Mouse (Mus musculus) olfactory bulb, adult 2 months (tissue): ENCODE measurements at regions not wholly inside any gene's neighbourhood (a gene's known extent, or its start where the extent isn't known, plus 50 kb on each side); places are given as distances from the start of the nearest gene placed in this dataset.

Source experiments
- H3K27ac ChIP-seq: fragments of 200-500 bp; 2 replicates; pipeline ENCODE4 v1.5.1; 2012; ENCODE audit warnings: low read depth, low read length; ENCODE audit not compliant: insufficient read depth
- H3K4me1 ChIP-seq: fragments of 200-500 bp; 2 replicates; pipeline ENCODE4 v1.6.1; 2012; ENCODE audit warnings: low read length; ENCODE audit not compliant: control insufficient read depth, insufficient read depth
- H3K4me3 ChIP-seq: fragments of 200-500 bp; 2 replicates; pipeline ENCODE4 v1.5.1; 2012; ENCODE audit warnings: mild to moderate bottlenecking, low read depth, low read length, moderate library complexity; ENCODE audit not compliant: insufficient read depth
- CTCF ChIP-seq: fragments of 200-500 bp; IDR thresholded peaks from 2 replicates; pipeline ENCODE4 v1.5.1; 2012; ENCODE audit warnings: low read depth, mild to moderate bottlenecking, low read length, moderate library complexity; ENCODE audit not compliant: insufficient read depth
- POLR2A ChIP-seq: fragments of 200-500 bp; IDR thresholded peaks from 2 replicates; pipeline ENCODE4 v1.6.1; 2012; ENCODE audit warnings: mild to moderate bottlenecking, low read depth, low read length, moderate library complexity; ENCODE audit not compliant: insufficient read depth
- WGBS: fragments of 180-500 bp; shearing (Covaris S2); methylation state at CpG from one replicate; pipeline ENCODE4 v1.1.7; 2018; 5-methylcytosine and 5-hydroxymethylcytosine counted together

DNA sequence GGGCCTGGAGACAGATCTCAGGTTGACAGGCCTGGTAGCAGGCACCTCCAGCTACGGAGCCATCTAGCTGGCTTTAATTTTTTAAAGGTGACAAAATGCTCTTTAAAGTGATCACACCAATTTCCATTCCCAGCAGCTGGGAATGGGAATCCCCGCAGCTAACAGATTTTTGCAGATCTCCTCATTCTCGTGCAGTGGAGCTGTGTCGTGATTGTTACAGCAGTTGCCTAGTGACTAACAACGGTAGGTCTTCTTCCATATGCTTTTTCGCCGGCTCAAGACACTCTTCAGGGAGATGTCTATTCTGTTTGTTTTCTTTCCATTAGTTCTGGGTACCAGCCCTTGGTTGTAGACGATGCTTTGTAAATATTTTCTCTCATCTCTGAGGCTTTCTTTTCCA is 109.3 kb downstream of the Bcl2l11 start:
- Histone ChIP-seq H3K4me3 (no peak overlapping the region), H3K27ac (no peak overlapping the region), H3K4me1 (no peaks in the 10 kb centered on the region)
- 55% methylated on average over 8 of the region's 8 CpGs for WGBS
- TF ChIP-seq POLR2A (no peak), CTCF (no peak)

DNA sequence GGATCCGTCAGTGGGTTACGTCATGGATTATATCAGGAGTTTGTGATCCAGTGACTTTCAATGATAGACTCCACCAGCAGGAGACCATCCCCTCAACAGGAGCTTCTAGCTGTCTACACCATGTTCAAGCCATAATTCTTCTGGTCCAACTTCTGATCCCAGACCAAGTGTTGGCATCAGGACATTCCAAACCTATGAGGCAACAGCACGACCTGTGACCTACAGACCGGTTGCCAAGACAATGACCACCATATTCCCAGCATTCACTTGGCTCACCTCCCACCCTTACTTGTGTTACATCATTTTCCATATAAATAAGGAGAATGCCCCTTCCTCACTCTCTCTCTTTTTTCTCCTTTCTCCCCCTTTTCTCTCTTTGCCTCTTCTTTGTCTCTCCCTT is 113.6 kb downstream of the Bcl2l11 start:
- TF ChIP-seq POLR2A (no peak), CTCF (no peak)
- WGBS, result 94% methylated on average over 4 of the region's 4 CpGs
- Histone ChIP-seq H3K27ac (no peak overlapping the region), H3K4me1 (no peaks in the 10 kb centered on the region), H3K4me3 (no peak overlapping the region)

DNA sequence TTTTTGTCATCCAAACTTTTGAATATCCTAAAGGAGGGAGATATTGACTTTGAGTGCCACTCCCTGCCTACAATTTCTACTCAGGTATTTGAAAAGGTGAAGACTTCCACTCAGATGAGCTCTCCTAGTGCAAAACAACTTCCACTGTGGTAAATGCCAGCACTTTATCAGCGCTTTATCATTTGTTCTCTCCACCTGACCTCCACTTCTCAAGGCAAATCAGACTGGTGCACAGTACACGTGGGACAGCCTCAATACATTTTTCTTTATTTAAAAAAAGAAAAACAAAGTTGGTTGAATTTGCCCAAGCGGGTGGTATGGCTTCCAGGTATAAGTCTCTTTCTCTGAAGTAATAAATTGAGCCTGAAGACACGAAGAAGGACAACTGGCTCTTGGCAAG is 114.2 kb downstream of the Bcl2l11 start:
- Histone ChIP-seq H3K4me1 (no peaks in the 10 kb centered on the region), H3K4me3 (no peak overlapping the region)
- WGBS, result 92% methylated on average over 4 of the region's 4 CpGs

DNA sequence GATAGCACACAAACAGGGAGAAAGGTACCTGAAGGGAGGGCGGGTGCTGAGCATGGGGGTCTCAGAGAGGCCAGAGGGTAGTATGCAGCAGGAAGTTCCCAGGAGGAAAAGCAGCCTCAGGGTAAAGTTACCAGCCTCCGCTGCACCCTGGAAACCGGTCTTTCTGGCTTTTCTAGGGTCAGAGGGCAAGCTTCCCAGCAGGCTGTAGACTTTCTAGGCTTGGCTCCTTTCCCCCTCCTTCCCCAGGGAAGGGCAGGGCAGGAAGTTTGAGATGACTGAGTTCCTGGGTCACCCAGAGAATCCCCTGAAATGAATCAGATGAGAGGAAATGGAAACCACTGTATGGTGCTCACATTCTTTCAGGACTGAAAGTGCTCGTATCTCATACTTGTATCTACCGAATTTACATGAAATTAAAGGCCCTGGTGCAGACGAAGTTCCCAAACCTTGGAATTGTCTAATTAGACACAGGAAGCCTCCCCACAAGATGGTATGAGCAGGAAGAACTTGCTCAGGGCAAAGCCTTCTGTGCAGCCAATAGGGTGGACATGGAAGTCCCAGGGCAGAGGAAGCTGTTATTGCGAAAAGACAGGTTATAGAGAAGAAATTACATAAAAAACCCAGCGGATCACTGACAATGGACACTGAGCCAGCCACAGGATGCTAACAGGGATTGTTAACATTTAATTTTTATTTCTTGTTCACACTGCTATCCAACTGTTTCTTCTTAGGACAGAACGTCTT is 114.9 kb downstream of the Bcl2l11 start:
- Histone ChIP-seq H3K4me3 (no peak overlapping the region), H3K27ac (no peak overlapping the region), H3K4me1 (no peaks in the 10 kb centered on the region)
- TF ChIP-seq CTCF (no peak), POLR2A (no peak)
- 74% methylated on average over 9 of the region's 9 CpGs for WGBS

More for the DNA sequence above, 114.2 kb downstream of the Bcl2l11 start:
- H3K27ac ChIP-seq, result no peak overlapping the region
- TF ChIP-seq CTCF (no peak), POLR2A (no peak)

DNA sequence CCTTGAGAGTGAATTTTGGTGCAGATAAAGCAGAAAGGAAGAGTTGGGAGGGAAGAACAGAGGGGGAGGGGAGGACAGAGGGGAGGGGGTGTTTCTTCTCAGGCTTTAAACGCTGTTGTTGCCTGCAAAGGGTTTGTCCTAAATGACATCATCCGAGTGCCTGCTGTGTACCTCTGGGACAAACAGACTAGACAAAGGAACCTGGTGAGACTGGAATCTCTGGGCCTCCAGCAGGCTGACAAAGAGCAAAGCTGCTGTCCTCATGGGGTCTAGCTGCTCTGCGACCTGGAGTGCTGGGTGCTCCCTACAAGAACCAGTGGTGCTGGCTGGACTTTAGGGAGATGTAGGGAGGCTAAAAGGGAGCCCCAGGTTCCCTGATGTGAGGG is 115.4 kb downstream of the Bcl2l11 start:
- Histone ChIP-seq H3K4me1 (no peaks in the 10 kb centered on the region), H3K27ac (no peak overlapping the region), H3K4me3 (no peak overlapping the region)
- WGBS, result 37% methylated on average over 3 of the region's 3 CpGs
- TF ChIP-seq CTCF (no peak), POLR2A (no peak)

DNA sequence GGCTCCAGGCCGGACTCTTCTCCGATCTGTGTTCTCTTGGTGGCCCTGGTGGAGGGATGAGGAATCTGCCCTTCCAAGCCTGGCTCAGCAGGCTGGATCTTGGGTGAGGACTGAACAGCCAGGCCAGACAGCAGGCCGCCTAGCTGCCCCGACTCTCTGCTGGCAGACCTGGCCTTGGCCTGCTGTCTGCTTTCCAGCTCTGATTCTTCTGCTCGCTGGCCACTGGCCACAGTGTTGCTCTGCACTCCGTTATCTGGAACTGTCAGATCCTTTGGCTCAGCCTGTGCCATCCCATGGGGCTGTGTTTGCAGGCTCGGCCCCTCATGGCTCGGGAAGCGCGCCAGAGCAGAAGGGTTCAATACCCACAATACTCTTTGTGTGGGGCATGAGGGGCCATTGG is 119.7 kb downstream of the Bcl2l11 start:
- Histone ChIP-seq H3K4me3 (no peak overlapping the region), H3K27ac (no peak overlapping the region), H3K4me1 (no peaks in the 10 kb centered on the region)
- WGBS, result 64% methylated on average over 10 of the region's 10 CpGs
- no peak for TF ChIP-seq CTCF
- TF ChIP-seq POLR2A, result no peak

DNA sequence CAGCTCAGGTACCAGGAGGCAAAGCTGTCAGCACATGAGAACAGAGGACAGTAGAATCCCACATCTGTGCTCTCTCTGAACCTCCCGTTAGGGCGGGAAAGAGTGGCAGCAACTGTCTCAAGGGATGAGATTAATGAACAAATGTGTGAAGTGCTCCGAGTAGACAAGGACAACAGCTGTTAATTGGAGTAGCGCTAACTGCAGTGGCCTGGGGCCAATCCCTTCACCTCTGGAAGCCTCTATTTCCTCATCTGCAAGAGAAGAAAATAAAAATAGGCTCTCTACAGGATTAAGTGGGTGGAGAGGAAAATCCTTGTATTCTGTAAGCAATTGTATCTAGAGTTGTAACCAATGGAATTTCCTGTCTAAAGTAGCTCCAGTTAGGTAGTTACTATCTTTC is 122.1 kb downstream of the Bcl2l11 start:
- Histone ChIP-seq H3K27ac (no peak overlapping the region), H3K4me1 (no peaks in the 10 kb centered on the region), H3K4me3 (no peak overlapping the region)
- TF ChIP-seq POLR2A, result no peak
- TF ChIP-seq CTCF, result no peak
- WGBS, result 36% methylated on average over 4 of the region's 4 CpGs

DNA sequence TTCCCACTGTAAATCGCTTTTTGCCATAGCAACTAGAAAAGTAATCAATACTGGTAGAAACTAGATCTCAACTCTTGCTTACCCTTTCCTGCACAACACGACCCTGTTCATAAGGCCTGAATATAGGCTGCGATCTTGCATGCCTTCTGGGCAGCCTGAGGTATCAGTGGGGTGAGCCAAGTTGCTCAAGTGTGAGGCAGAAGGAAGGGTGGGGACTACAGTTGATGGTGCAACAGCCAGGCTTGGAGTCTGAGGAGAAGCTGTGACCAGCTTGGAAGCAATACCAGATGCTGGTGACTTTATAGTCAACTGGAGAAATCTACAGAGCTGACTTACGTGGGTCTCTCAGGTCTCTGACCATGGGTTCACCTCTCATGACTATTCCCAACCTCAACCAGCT is 123.3 kb downstream of the Bcl2l11 start:
- no peaks in the 10 kb centered on the region for H3K4me1 ChIP-seq
- no peak overlapping the region for H3K4me3 ChIP-seq
- WGBS, result 93% methylated on average over 4 of the region's 4 CpGs
- no peak overlapping the region for H3K27ac ChIP-seq
- TF ChIP-seq POLR2A (no peak), CTCF (no peak)

DNA sequence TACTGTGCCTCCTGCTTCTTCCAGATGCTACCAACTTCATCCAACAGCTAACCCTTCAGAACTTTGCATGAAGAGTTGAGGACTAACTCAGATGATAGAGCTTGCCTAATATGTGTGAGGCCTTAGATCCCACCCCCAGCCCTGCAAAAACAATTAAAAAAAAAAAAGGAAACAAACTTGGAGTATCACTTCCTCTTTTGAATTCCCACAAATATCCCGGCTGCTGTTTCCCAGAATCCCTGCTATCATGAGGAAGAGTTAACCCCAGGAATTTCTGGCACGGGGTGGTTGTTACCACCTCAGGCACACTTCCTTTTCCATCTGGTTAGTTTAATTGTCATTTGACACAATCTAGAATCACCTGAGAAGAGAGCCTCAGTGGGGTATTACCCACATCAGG is 123.8 kb downstream of the Bcl2l11 start:
- H3K4me3 ChIP-seq, result no peak overlapping the region
- no peak overlapping the region for H3K27ac ChIP-seq
- WGBS, result 94% methylated on average over 2 of the region's 2 CpGs
- TF ChIP-seq POLR2A, result no peak
- TF ChIP-seq CTCF, result no peak
- no peaks in the 10 kb centered on the region for H3K4me1 ChIP-seq

DNA sequence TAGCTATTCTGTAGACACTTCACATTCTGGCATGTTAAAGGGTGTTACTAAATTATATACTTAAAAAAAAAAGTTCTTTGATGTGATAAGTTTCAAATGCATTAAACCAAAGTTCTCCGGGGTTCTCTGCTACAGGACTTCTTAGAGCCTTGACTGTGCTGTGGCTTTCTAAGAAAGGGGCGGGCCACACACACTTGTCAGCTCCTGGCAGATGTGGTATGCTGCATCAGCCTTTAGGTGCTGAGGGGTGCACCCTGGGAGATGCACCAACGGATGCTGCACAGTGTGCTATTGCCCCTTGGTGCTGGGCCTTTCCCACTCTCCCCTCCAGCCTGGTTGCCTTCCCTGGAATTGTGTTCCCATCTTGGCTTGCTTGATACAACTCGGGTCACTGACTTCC is 125.0 kb downstream of the Bcl2l11 start:
- 88% methylated on average over 4 of the region's 4 CpGs for WGBS
- Histone ChIP-seq H3K4me3 (no peak overlapping the region), H3K27ac (no peak overlapping the region), H3K4me1 (no peaks in the 10 kb centered on the region)
- TF ChIP-seq POLR2A (no peak), CTCF (no peak)

DNA sequence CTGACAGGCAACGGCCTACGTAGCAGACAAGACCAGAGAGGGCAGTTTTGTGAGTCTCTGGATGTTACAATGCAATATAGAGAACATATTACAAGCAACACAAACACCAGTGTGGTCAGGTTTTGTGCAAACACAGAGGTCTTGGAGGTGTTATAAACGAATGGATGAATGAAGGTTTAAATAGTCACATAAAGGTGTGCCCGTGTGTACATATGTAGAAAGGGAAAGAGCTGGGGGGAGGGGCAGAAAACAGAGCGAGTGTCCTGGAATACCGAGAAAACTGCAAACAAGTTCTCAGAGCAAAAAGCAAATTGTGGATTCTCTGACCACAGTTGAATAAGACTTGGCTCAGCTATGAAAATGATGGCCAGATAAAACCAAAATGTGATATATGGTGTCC is 130.8 kb downstream of the Bcl2l11 start:
- TF ChIP-seq POLR2A (no peak), CTCF (no peak)
- no peak overlapping the region for H3K27ac ChIP-seq
- H3K4me3 ChIP-seq, result no peak overlapping the region
- H3K4me1 ChIP-seq, result no peaks in the 10 kb centered on the region
- 90% methylated on average over 6 of the region's 6 CpGs for WGBS
